Comparison of ENCODE assay signal across 9 mouse cellular contexts in genomic region chr10:58932151-58932773, GRCm38 (mm10).
DNase-seq lines count a peak whose midpoint lies in the region; ATAC-seq lines count a peak whose summit lies in the region.
"Had no signal": no experiment of that assay in that cellular context is flagged by ENCODE, and none has a peak within 500 bp of the region (broad histone marks: within the 10 kb centered on the region; RNA-seq: fewer than 3 reads in every experiment).

No protein-coding gene starts in this region.

- H3K4me2 ChIP-seq in embryonic facial prominence, embryonic 14.5 days (ENCODE audit: low read depth, low read length), result peak overlapping the region; percentile 44
- H3K4me2 ChIP-seq in hindbrain, embryonic 12.5 days (replicated peaks), result peak overlapping the region; percentile 46

- H3K9me3 ChIP-seq in embryonic facial prominence, embryonic 14.5 days (ENCODE audit: control insufficient read depth, low read length), result no peaks in the 10 kb centered on the region
- no peaks in the 10 kb centered on the region for H3K9me3 ChIP-seq in hindbrain, embryonic 12.5 days (replicated peaks)
- H3K9me3 ChIP-seq: megakaryocyte, embryonic 14.5 days had no signal

- H3K4me3 ChIP-seq in embryonic facial prominence, embryonic 14.5 days (ENCODE audit: low read depth, low read length), result no peak overlapping the region; the same call in 1 of the 2 replicates
- H3K4me3 ChIP-seq in hindbrain, embryonic 12.5 days, result peak overlapping the region; percentile 15; the same call in 1 of the 2 replicates
- H3K4me3 ChIP-seq: megakaryocyte, embryonic 14.5 days had no signal

- WGBS in embryonic facial prominence, embryonic 14.5 days, result 23% methylated on average over 22 of the region's 22 CpGs
- WGBS in hindbrain, embryonic 12.5 days, result 21% methylated on average over 22 of the region's 22 CpGs

- H3K9ac ChIP-seq in embryonic facial prominence, embryonic 14.5 days (ENCODE audit: low read depth, low read length), result peak overlapping the region; percentile 12; the same call in 1 of the 2 replicates
- no peak overlapping the region for H3K9ac ChIP-seq in hindbrain, embryonic 12.5 days

- peak; percentile 86 for ATAC-seq in embryonic facial prominence, embryonic 14.5 days (ENCODE audit: low read depth)
- ATAC-seq in hindbrain, embryonic 12.5 days (ENCODE audit: low FRiP score), result peak; percentile 77

- no peak overlapping the region for H3K27ac ChIP-seq in embryonic facial prominence, embryonic 14.5 days (replicated peaks; ENCODE audit: low read depth, low read length)
- no peak overlapping the region for H3K27ac ChIP-seq in hindbrain, embryonic 12.5 days

- DNase-seq in cerebellum, postnatal 14 days, result peak; percentile 29 to 35
- DNase-seq in cerebellum, adult 9-10 months, result no peak
- peak; percentile 67 for DNase-seq in embryonic facial prominence, embryonic 14.5 days (ENCODE audit: low spot score)
- DNase-seq in lung, postnatal 4 days, result peak; percentile 21 to 24
- no peak for DNase-seq in right cerebral cortex, postnatal 10 days (ENCODE audit: low spot score in 2 of 2)
- DNase-seq in urinary bladder, postnatal 25 days (ENCODE audit: low spot score), result no peak
- no peak for DNase-seq in gastrocnemius, adult 18-20 months (ENCODE audit: low spot score)

- no peaks in the 10 kb centered on the region for H3K36me3 ChIP-seq in embryonic facial prominence, embryonic 14.5 days (ENCODE audit: control insufficient read depth, insufficient read depth, low read length)
- H3K36me3 ChIP-seq in hindbrain, embryonic 12.5 days, result no peaks in the 10 kb centered on the region

- 0 out of 2 replicates have a peak, but pooled peaks cover 18% of the 10 kb centered on the region for H3K4me1 ChIP-seq in embryonic facial prominence, embryonic 14.5 days (ENCODE audit: control insufficient read depth, insufficient read depth, low read length)
- peaks cover 29% of the 10 kb centered on the region for H3K4me1 ChIP-seq in hindbrain, embryonic 12.5 days
- H3K4me1 ChIP-seq: megakaryocyte, embryonic 14.5 days had no signal

- no peaks in the 10 kb centered on the region for H3K27me3 ChIP-seq in embryonic facial prominence, embryonic 14.5 days (replicated peaks; ENCODE audit: control insufficient read depth, insufficient read depth, low read length)
- no peaks in the 10 kb centered on the region; the same call in 1 of the 2 replicates for H3K27me3 ChIP-seq in hindbrain, embryonic 12.5 days

Comparison
In these comparisons a context has a peak if more than half of its experiments do, and no peak if none do; other contexts are left out.
1. DNase-seq: peak in cerebellum, postnatal 14 days (2 of 2), embryonic facial prominence, embryonic 14.5 days (single experiment) and lung, postnatal 4 days (2 of 2); none in cerebellum, adult 9-10 months (single experiment), right cerebral cortex, postnatal 10 days (0 of 2), urinary bladder, postnatal 25 days (single experiment) and gastrocnemius, adult 18-20 months (single experiment).